Mouse (Mus musculus) cerebellum, postnatal 4 days (tissue): ENCODE data around the gene Olfr1419.
"Not testable (repeated sequence)": the region's sequence is repeated elsewhere in the genome, so short reads cannot be mapped to it uniquely, and the experiment has no call there.

Source experiments
- DNase-seq, 2 experiments: peaks; one replicate each; pipeline ENCODE4 v3.0.0; 2022; ENCODE audit warnings: low spot score in 2 of 2, mixed read lengths in 1 of 2

Olfr1419 gene

GRCm38 (mm10) chr19:11875006-11875405 is at the start of gene Olfr1419:
Gene Olfr1419 (minus strand): TSS chr19:11875106.
- DNase-seq = no peak

- DNase-seq = not testable (repeated sequence)
These were observed 47.6 kb upstream of the Olfr1419 start for GRCm38 (mm10) chr19:11922515-11922914.

- no peak for DNase-seq
These were observed 47.2 kb upstream of the Olfr1419 start for GRCm38 (mm10) chr19:11922068-11922467.

GRCm38 (mm10) chr19:11915804-11916203 is 40.9 kb upstream of the Olfr1419 start:
- DNase-seq = no peak

- peak; percentile 26 to 50 for DNase-seq
These were observed 37.7 kb upstream of the Olfr1419 start for GRCm38 (mm10) chr19:11912533-11913121.

- peak; percentile 95 to 97 for DNase-seq
These were observed 37.2 kb upstream of the Olfr1419 start, which contains the start of gene Patl1 for GRCm38 (mm10) chr19:11912037-11912532. Gene Patl1 (plus strand): TSS chr19:11912399.

- DNase-seq = peak in 1 of 2 experiments; percentile 15
These were observed 36.7 kb upstream of the Olfr1419 start for GRCm38 (mm10) chr19:11911603-11912002.

- DNase-seq = no peak
These were observed 36.1 kb upstream of the Olfr1419 start for GRCm38 (mm10) chr19:11911021-11911420.

- no peak for DNase-seq
These were observed 11.4 kb upstream of the Olfr1419 start, which contains the start of gene Olfr1420 for GRCm38 (mm10) chr19:11886265-11886664. Gene Olfr1420 (plus strand): TSS chr19:11886565.

GRCm38 (mm10) chr19:11878404-11878803 is 3.5 kb upstream of the Olfr1419 start:
- DNase-seq = not testable (repeated sequence)

GRCm38 (mm10) chr19:11867837-11868236 is 7.1 kb downstream of the Olfr1419 start:
- DNase-seq = no peak

- no peak for DNase-seq
These were observed 13.9 kb downstream of the Olfr1419 start, which contains the start of gene Olfr1418 for GRCm38 (mm10) chr19:11860966-11861365. Gene Olfr1418 (minus strand): TSS chr19:11861066.

GRCm38 (mm10) chr19:11856506-11856905 is 18.4 kb downstream of the Olfr1419 start:
- no peak for DNase-seq

- DNase-seq = no peak
These were observed 20.1 kb downstream of the Olfr1419 start for GRCm38 (mm10) chr19:11854821-11855220.

GRCm38 (mm10) chr19:11852652-11853051 is 22.3 kb downstream of the Olfr1419 start:
- DNase-seq = no peak

GRCm38 (mm10) chr19:11846333-11846732 is 28.6 kb downstream of the Olfr1419 start:
- no peak for DNase-seq

- DNase-seq = no peak
These were observed 35.8 kb downstream of the Olfr1419 start, which contains the start of gene Olfr1417 for GRCm38 (mm10) chr19:11839119-11839518. Gene Olfr1417 (minus strand): TSS chr19:11839219.

GRCm38 (mm10) chr19:11823346-11824065 is 51.4 kb downstream of the Olfr1419 start:
- DNase-seq = no peak

GRCm38 (mm10) chr19:11820211-11820610 is 54.7 kb downstream of the Olfr1419 start:
- no peak for DNase-seq

- peak; percentile 71 to 84 for DNase-seq
These were observed 55.1 kb downstream of the Olfr1419 start for GRCm38 (mm10) chr19:11819800-11820199.

GRCm38 (mm10) chr19:11819143-11819700 is 55.7 kb downstream of the Olfr1419 start, which contains the start of gene Stx3:
Gene Stx3 (minus strand): TSS chr19:11819403.
- DNase-seq = no peak
